23 mouse cellular contexts compared by ENCODE assay signal in genomic region chr2:105375261-105375660, GRCm38 (mm10). TPM values are rescaled to one million over a fixed set of nuclear protein-coding genes. Genes with fewer than 3 reads are reported as not detected.
DNase-seq lines count a peak whose midpoint lies in the region; ATAC-seq lines count a peak whose summit lies in the region.
"Had no signal": no experiment of that assay in that cellular context is flagged by ENCODE, and none has a peak within 500 bp of the region (broad histone marks: within the 10 kb centered on the region; RNA-seq: fewer than 3 reads in every experiment).

No protein-coding gene starts in this region.

- 80% methylated on average over 7 of the region's 7 CpGs for WGBS in limb, embryonic 15.5 days
- 89% methylated on average over 7 of the region's 7 CpGs for WGBS in limb, embryonic 10.5 days
- WGBS in embryonic facial prominence, embryonic 13.5 days: 79% methylated on average over 7 of the region's 7 CpGs

- H3K9ac ChIP-seq in limb, embryonic 15.5 days: no peak overlapping the region
- H3K9ac ChIP-seq in embryonic facial prominence, embryonic 13.5 days: no peak overlapping the region
- H3K9ac ChIP-seq: forebrain, embryonic 12.5 days; heart, embryonic 15.5 days; hindbrain, embryonic 14.5 days had no signal

- H3K27ac ChIP-seq in limb, embryonic 15.5 days: peak overlapping the region; percentile 61; the same call in 1 of the 2 replicates
- H3K27ac ChIP-seq in limb, embryonic 10.5 days: no peak overlapping the region
- H3K27ac ChIP-seq in embryonic facial prominence, embryonic 13.5 days: no peak overlapping the region; the same call in 1 of the 2 replicates
- H3K27ac ChIP-seq: forebrain, embryonic 12.5 days; heart, adult 2 months; heart, embryonic 15.5 days; hindbrain, embryonic 14.5 days had no signal

- no peak overlapping the region for H3K4me2 ChIP-seq in limb, embryonic 15.5 days
- no peak overlapping the region for H3K4me2 ChIP-seq in embryonic facial prominence, embryonic 13.5 days
- H3K4me2 ChIP-seq: forebrain, embryonic 12.5 days; heart, embryonic 11.5 days; heart, embryonic 15.5 days; hindbrain, embryonic 14.5 days had no signal

- H3K4me3 ChIP-seq in limb, embryonic 15.5 days: no peak overlapping the region
- H3K4me3 ChIP-seq in limb, embryonic 10.5 days: no peak overlapping the region
- no peak overlapping the region for H3K4me3 ChIP-seq in embryonic facial prominence, embryonic 13.5 days
- H3K4me3 ChIP-seq: forebrain, embryonic 12.5 days; heart, adult 2 months; heart, embryonic 15.5 days had no signal

- DNase-seq in limb, embryonic 10.5 days (ENCODE audit: low spot score): no peak
- DNase-seq in fat pad, adult 2 months (ENCODE audit: extremely low read depth, low read depth, low spot score): peak; percentile 88
- DNase-seq in adrenal gland, postnatal 25 days: no peak
- DNase-seq in embryo, embryonic 10 days (ENCODE audit: low spot score): no peak
- DNase-seq: adrenal gland, postnatal 10 days; cerebellum, adult 11-12 months; cerebellum, adult 9-10 months; cerebellum, postnatal 36 days; embryo, embryonic 11 days; gastrocnemius, postnatal 10 days; heart, adult 2 months; heart, postnatal 14 days; kidney, adult 18-20 months had no signal

- no peaks in the 10 kb centered on the region for H3K27me3 ChIP-seq in limb, embryonic 15.5 days
- peaks cover 7% of the 10 kb centered on the region; the same call in 1 of the 2 replicates for H3K27me3 ChIP-seq in limb, embryonic 10.5 days (ENCODE audit: low read depth, poor library complexity, severe bottlenecking)
- H3K27me3 ChIP-seq in embryonic facial prominence, embryonic 13.5 days: peaks cover 16% of the 10 kb centered on the region
- H3K27me3 ChIP-seq: CH12.LX, Patski had no signal

- no peak for ATAC-seq in limb, embryonic 15.5 days (ENCODE audit: insufficient number of reproducible peaks, low FRiP score, low TSS enrichment, low read depth)
- 0 out of 2 replicates have a peak, but pooled peaks have one; percentile 35 for ATAC-seq in embryonic facial prominence, embryonic 13.5 days (ENCODE audit: insufficient number of reproducible peaks, insufficient read depth, low FRiP score, low TSS enrichment, low read depth)
- ATAC-seq in megakaryocyte progenitor cell, adult 5-6 weeks (replicated peaks; ENCODE audit: poor library complexity): 0 out of 2 replicates have a peak, but pooled peaks have one; percentile 15
- ATAC-seq: forebrain, embryonic 16.5 days; Patski had no signal

- H3K36me3 ChIP-seq in limb, embryonic 15.5 days: no peaks in the 10 kb centered on the region
- H3K36me3 ChIP-seq in limb, embryonic 10.5 days: no peaks in the 10 kb centered on the region
- H3K36me3 ChIP-seq in embryonic facial prominence, embryonic 13.5 days: no peaks in the 10 kb centered on the region
- H3K36me3 ChIP-seq: forebrain, embryonic 12.5 days; heart, embryonic 15.5 days had no signal

- H3K9me3 ChIP-seq in limb, embryonic 15.5 days: no peaks in the 10 kb centered on the region
- no peaks in the 10 kb centered on the region for H3K9me3 ChIP-seq in limb, embryonic 10.5 days (replicated peaks)
- H3K9me3 ChIP-seq in embryonic facial prominence, embryonic 13.5 days: no peaks in the 10 kb centered on the region
- H3K9me3 ChIP-seq: forebrain, embryonic 12.5 days; heart, embryonic 15.5 days had no signal

- peaks cover 6% of the 10 kb centered on the region; the same call in 1 of the 2 replicates for H3K4me1 ChIP-seq in limb, embryonic 15.5 days
- H3K4me1 ChIP-seq in limb, embryonic 10.5 days: peaks cover 7% of the 10 kb centered on the region; the same call in 1 of the 2 replicates
- peaks cover 10% of the 10 kb centered on the region for H3K4me1 ChIP-seq in embryonic facial prominence, embryonic 13.5 days

RNA-seq across cellular contexts. Expression of gene Rcn1, which starts 23.9 kb away (rescaled TPM):
- polyA plus RNA-seq in limb, embryonic 15.5 days (2015; fragmentation: Nextera tagmentation; extraction: Ambion mirVana): 296 and 303 TPM in 2 replicates
- 96.8 and 116 TPM in 2 replicates for polyA plus RNA-seq in limb, embryonic 10.5 days (2016; fragmentation: Nextera tagmentation; extraction: Ambion mirVana)
- polyA plus RNA-seq in embryonic facial prominence, embryonic 13.5 days (2015; fragmentation: Nextera tagmentation; extraction: Ambion mirVana): 223 and 238 TPM in 2 replicates
- 18.1 and 22.9 TPM in 2 replicates for total RNA-seq in megakaryocyte progenitor cell, adult 5-6 weeks (2015)
- total RNA-seq in megakaryocyte progenitor cell, adult 5-6 weeks (2017): 41.0 and 49.9 TPM in 2 replicates
- 148 and 158 TPM in 2 replicates for total RNA-seq in adrenal gland, postnatal 25 days (2021)
